Mouse (Mus musculus) heart, postnatal 0 days (tissue): Measurements from ENCODE around the gene Mia. TPM values are rescaled to one million over a fixed set of nuclear protein-coding genes. Genes with fewer than 3 reads are reported as not detected.

Experiments used
- ATAC-seq: fragments of 200-750 bp; cut with Nextera tagmentation; 2 replicates; pipeline ENCODE4 v1.8.0; 2017; ENCODE audit warnings: low read depth, moderate number of reproducible peaks, moderate library complexity; ENCODE audit not compliant: insufficient read depth
- DNase-seq: peaks from one replicate; pipeline ENCODE4 v3.0.0-alpha.2; 2016; ENCODE audit warnings: low spot score
- H3K27ac ChIP-seq: fragments of 300-500 bp; sonication (generic); 2 replicates; pipeline ENCODE4 v1.5.1; 2014; ENCODE audit warnings: low read depth, mild to moderate bottlenecking
- H3K27me3 ChIP-seq: fragments of 300-500 bp; sonication (generic); 2 replicates; pipeline ENCODE4 v1.6.1; 2014; ENCODE audit warnings: low read length, mixed read lengths; ENCODE audit not compliant: control insufficient read depth, insufficient read depth
- H3K36me3 ChIP-seq: fragments of 300-500 bp; sonication (generic); replicated peaks from 2 replicates; pipeline ENCODE4 v1.6.1; 2014; ENCODE audit warnings: low read length, mixed read lengths; ENCODE audit not compliant: control insufficient read depth, insufficient read depth
- H3K4me1 ChIP-seq: fragments of 300-500 bp; sonication (generic); 2 replicates; pipeline ENCODE4 v1.6.1; 2014; ENCODE audit warnings: antibody characterized with exemption; ENCODE audit not compliant: control insufficient read depth, insufficient read depth
- H3K4me2 ChIP-seq: fragments of 300-500 bp; sonication (generic); 2 replicates; pipeline ENCODE4 v1.6.1; 2014; ENCODE audit warnings: low read depth, mild to moderate bottlenecking, low read length, moderate library complexity
- H3K4me3 ChIP-seq: fragments of 300-500 bp; sonication (generic); 2 replicates; pipeline ENCODE4 v1.5.1; 2014; ENCODE audit warnings: low read depth, low read length
- H3K9ac ChIP-seq: fragments of 300-500 bp; sonication (generic); replicated peaks from 2 replicates; pipeline ENCODE4 v1.6.1; 2014; ENCODE audit warnings: low read depth, low read length, mixed read lengths
- H3K9me3 ChIP-seq: fragments of 300-500 bp; sonication (generic); replicated peaks from 2 replicates; pipeline ENCODE4 v1.6.1; 2016; ENCODE audit warnings: low read length; ENCODE audit not compliant: control insufficient read depth
- CTCF ChIP-seq: IDR thresholded peaks from 2 replicates; pipeline ENCODE4 v1.5.1; 2016; ENCODE audit warnings: antibody characterized with exemption, control low read depth, low read depth
- EP300 ChIP-seq: IDR thresholded peaks from 2 replicates; pipeline ENCODE4 v1.6.1; 2016; ENCODE audit warnings: antibody characterized with exemption, low read depth
- WGBS: fragments of 180-500 bp; shearing (Covaris S2); extraction: QIAGEN DNeasy Blood & Tissue Kit; methylation state at CpG from one replicate; pipeline ENCODE4 v1.1.7; 2014; 5-methylcytosine and 5-hydroxymethylcytosine counted together
- polyA plus RNA-seq: library from polyadenylated mRNA; unstranded; fragments of >200 nt; fragmentation: Nextera tagmentation; extraction: Ambion mirVana; gene quantifications from 2 replicates; pipeline ENCODE4 v1.2.1, GENCODE M21; 2015
- total RNA-seq: library from RNA; depleted of rRNA; stranded (reverse); fragments of >200 nt; gene quantifications from 2 replicates; pipeline ENCODE4 v1.2.3, GENCODE M21; 2014; ENCODE audit warnings: low replicate concordance

The Mia gene
- total and polyA plus RNA-seq, 2 experiments from 2014 or later, result 0.25 TPM; not detected in 1

- no peaks in the 10 kb centered on the region for H3K27me3 ChIP-seq
- H3K36me3 ChIP-seq, result peaks cover 21% of the 10 kb centered on the region
- DNase-seq (peak; percentile 94), ATAC-seq (peak; percentile 87)
- peak within 1 kb of the TSS; percentile 95 for H3K27ac ChIP-seq
- WGBS, result under 1% methylated on average over 60 of the region's 61 CpGs
- 0 out of 2 replicates have a peak, but pooled peaks have one; percentile 47 for TF ChIP-seq EP300
- no peak for TF ChIP-seq CTCF
- peak within 1 kb of the TSS; percentile 64 for H3K4me3 ChIP-seq
- H3K4me1 ChIP-seq, result peaks cover 31% of the 10 kb centered on the region
- H3K4me2 ChIP-seq, result peak within 1 kb of the TSS; percentile 93
- H3K9me3 ChIP-seq, result no peaks in the 10 kb centered on the region
- peak within 1 kb of the TSS; percentile 74 for H3K9ac ChIP-seq
Observed at GRCm38 (mm10) chr7:27166614-27167474, 14.1 kb downstream of the Mia start, which contains the start of gene Egln2. TSS of gene Egln2 (minus strand) at chr7:27166802.

DNA sequence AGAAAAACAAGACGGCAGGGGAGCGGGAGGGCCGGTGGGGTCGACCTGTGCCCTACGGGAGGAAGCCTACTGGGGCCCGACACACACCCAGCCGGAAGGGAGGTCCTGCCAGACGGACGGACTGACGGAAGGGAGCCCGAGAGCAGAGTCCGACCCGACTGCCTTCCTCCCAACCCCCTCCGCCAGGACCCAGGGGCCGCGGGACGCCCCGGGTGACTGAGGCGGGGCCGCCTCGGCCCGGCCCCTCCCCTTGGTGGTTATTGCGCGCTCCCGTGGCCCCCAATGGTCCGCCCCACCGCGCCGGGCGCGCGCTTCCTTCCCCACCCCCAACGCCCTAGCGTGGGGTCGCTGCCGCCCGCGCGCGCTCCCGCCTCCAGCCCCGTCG lies 14.7 kb downstream of the Mia start:
- WGBS, result 0% methylated on average over 24 of the region's 43 CpGs
- H3K27ac ChIP-seq, result peak overlapping the region; percentile 95
- H3K4me2 ChIP-seq, result peak overlapping the region; percentile 93
- H3K4me3 ChIP-seq, result peak overlapping the region; percentile 64
- no peaks in the 10 kb centered on the region for H3K27me3 ChIP-seq
- DNase-seq (peak; percentile 81), ATAC-seq (peak; percentile 81)
- H3K9me3 ChIP-seq, result no peaks in the 10 kb centered on the region
- TF ChIP-seq CTCF, result no peak
- 0 out of 2 replicates have a peak, but pooled peaks have one; percentile 32 for TF ChIP-seq EP300
- peak overlapping the region; percentile 74 for H3K9ac ChIP-seq
- H3K4me1 ChIP-seq, result peaks cover 31% of the 10 kb centered on the region
- H3K36me3 ChIP-seq, result peaks cover 15% of the 10 kb centered on the region

GRCm38 (mm10) chr7:27165696-27166095 lies 15.3 kb downstream of the Mia start:
- peaks cover 10% of the 10 kb centered on the region for H3K36me3 ChIP-seq
- peak overlapping the region; percentile 64 for H3K4me3 ChIP-seq
- DNase-seq (no peak), ATAC-seq (no peak)
- H3K4me1 ChIP-seq, result peaks cover 31% of the 10 kb centered on the region
- H3K4me2 ChIP-seq, result peak overlapping the region; percentile 93
- H3K27ac ChIP-seq, result peak overlapping the region; percentile 95
- no peak for TF ChIP-seq CTCF
- TF ChIP-seq EP300, result no peak
- no peaks in the 10 kb centered on the region for H3K27me3 ChIP-seq
- H3K9me3 ChIP-seq, result no peaks in the 10 kb centered on the region
- WGBS, result 3% methylated on average over 8 of the region's 8 CpGs
- H3K9ac ChIP-seq, result peak overlapping the region; percentile 74

DNA sequence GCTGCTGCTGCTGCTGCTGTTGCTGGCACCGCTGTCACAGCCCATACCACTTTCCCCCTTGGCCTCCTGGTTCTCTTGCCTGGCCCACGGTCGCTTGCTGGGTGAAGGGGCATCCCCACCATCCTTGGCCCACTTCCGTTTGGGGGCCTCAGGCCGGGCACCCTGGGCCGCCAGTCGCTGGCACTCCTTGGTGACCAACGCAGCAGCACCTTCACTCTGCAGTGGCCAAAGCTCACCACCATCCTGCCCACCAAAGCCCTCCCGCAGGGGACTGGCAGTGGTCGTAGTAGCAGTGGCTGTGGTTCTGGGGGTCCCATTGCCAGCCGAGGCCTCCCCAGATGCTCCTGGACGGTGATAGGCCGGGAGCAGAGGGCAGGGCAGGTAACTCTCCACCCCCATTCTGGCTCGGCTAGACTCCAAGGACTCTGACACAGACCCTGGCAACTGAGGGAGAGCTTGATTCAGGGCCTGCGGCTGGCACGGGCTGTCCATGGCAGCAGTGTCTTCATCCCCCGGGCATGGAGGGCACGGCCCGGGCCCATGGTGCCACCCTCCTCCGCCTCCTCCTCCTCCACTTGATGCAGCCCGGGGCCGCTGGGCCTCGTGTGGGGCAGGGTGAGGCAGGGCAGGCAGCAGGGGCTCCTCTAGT lies 15.8 kb downstream of the Mia start:
- no peak overlapping the region for H3K27ac ChIP-seq
- peaks cover 31% of the 10 kb centered on the region for H3K4me1 ChIP-seq
- H3K27me3 ChIP-seq, result no peaks in the 10 kb centered on the region
- peaks cover 9% of the 10 kb centered on the region for H3K36me3 ChIP-seq
- no peak for TF ChIP-seq EP300
- no peak for TF ChIP-seq CTCF
- H3K4me3 ChIP-seq, result peak overlapping the region; percentile 64
- peak overlapping the region; percentile 74 for H3K9ac ChIP-seq
- ATAC-seq, result no peak
- H3K4me2 ChIP-seq, result peak overlapping the region; percentile 93
- no peak for DNase-seq
- WGBS, result 70% methylated on average over 23 of the region's 23 CpGs
- H3K9me3 ChIP-seq, result no peaks in the 10 kb centered on the region

DNA sequence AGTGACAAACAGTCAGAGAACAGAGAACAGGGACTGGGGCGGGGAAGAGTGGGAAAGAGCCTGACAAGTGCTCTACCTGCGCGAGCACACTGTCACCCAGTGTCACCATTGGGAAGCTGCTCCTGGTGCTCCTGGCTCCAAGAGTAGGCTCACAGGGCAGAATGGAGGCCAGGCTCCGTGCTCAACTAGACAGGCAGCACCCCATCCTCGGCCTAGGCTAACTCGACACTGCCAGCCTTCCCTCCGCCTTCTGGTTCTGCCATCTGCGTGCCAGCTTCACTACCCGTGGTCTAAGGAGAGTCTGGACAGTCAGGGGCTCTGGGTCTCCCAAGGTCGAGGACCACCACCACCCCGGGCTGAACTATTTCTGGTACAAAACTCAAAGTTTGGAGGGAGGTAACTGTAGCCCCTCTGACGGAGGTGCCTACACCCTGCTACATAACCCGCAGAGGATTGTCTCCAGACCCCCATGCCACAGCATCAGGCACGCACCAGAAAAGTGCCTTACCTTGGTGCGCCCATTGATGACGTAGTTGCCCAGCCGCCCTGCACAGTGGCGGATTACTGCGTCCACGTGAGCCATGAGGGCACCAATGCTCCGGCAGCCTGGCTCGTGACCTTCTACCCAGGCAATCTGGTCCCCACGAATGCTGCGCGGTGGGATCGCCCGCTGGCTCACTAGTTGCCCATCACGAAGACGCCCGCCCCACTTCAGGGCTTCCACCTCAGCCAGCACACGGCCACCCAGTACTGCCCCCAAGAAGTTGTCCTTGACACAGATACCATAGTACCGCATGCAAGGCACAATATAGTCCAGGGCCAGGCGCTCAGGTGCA lies 16.6 kb downstream of the Mia start:
- Histone ChIP-seq H3K4me1 (peaks cover 31% of the 10 kb centered on the region), H3K9me3 (no peaks in the 10 kb centered on the region), H3K36me3 (peaks cover 12% of the 10 kb centered on the region), H3K4me2 (peak overlapping the region; percentile 93), H3K27me3 (no peaks in the 10 kb centered on the region), H3K9ac (no peak overlapping the region), H3K27ac (no peak overlapping the region), H3K4me3 (no peak overlapping the region)
- DNase-seq (no peak), ATAC-seq (no peak)
- no peak for TF ChIP-seq EP300
- TF ChIP-seq CTCF, result no peak
- 79% methylated on average over 33 of the region's 33 CpGs for WGBS
